In genomic region chr12:102733381-102733780, GRCm38 (mm10) we compare ENCODE assay signal across 9 mouse cellular contexts. TPM values are rescaled to one million over a fixed set of nuclear protein-coding genes. Genes with fewer than 3 reads are reported as not detected.
DNase-seq lines count a peak whose midpoint lies in the region; ATAC-seq lines count a peak whose summit lies in the region.
"Had no signal": no experiment of that assay in that cellular context is flagged by ENCODE, and none has a peak within 500 bp of the region (broad histone marks: within the 10 kb centered on the region; RNA-seq: fewer than 3 reads in every experiment).

No protein-coding gene starts in this region.

- no peaks in the 10 kb centered on the region for H3K27me3 ChIP-seq in intestine, embryonic 14.5 days (replicated peaks; ENCODE audit: control insufficient read depth, insufficient read depth, low read length)
- no peaks in the 10 kb centered on the region for H3K27me3 ChIP-seq in intestine, embryonic 16.5 days (replicated peaks; ENCODE audit: control insufficient read depth, insufficient read depth, low read length)
- no peaks in the 10 kb centered on the region for H3K27me3 ChIP-seq in limb, embryonic 10.5 days (ENCODE audit: low read depth, poor library complexity, severe bottlenecking)

- no peaks in the 10 kb centered on the region for H3K9me3 ChIP-seq in intestine, embryonic 14.5 days (ENCODE audit: control insufficient read depth, low read length)
- H3K9me3 ChIP-seq in intestine, embryonic 16.5 days (ENCODE audit: control insufficient read depth, low read length) = no peaks in the 10 kb centered on the region
- H3K9me3 ChIP-seq in limb, embryonic 10.5 days (replicated peaks) = no peaks in the 10 kb centered on the region

- peak; percentile 78 for DNase-seq in intestine, embryonic 14.5 days (ENCODE audit: low spot score)
- peak; percentile 73 for DNase-seq in CD4-positive helper T cell, adult 2 months (ENCODE audit: low read depth, low spot score)
- DNase-seq in adipocyte (ENCODE audit: low spot score) = peak; percentile 52
- DNase-seq in gastrocnemius, adult 18-20 months (ENCODE audit: low spot score) = peak; percentile 31
- peak; percentile 81 for DNase-seq in limb, embryonic 10.5 days (ENCODE audit: low spot score)
- peak; percentile 67 for DNase-seq in retina, postnatal 1 day
- no peak for DNase-seq in cerebellum, adult 9-10 months

- H3K27ac ChIP-seq in intestine, embryonic 14.5 days (ENCODE audit: low read depth) = no peak overlapping the region
- no peak overlapping the region for H3K27ac ChIP-seq in intestine, embryonic 16.5 days (ENCODE audit: low read length)
- H3K27ac ChIP-seq in limb, embryonic 10.5 days = no peak overlapping the region

- no peak for ATAC-seq in intestine, embryonic 14.5 days (replicated peaks; ENCODE audit: low FRiP score, low TSS enrichment, low read depth)
- ATAC-seq in intestine, embryonic 16.5 days = no peak

- H3K4me3 ChIP-seq in intestine, embryonic 14.5 days (ENCODE audit: low read depth, low read length) = no peak overlapping the region
- no peak overlapping the region for H3K4me3 ChIP-seq in intestine, embryonic 16.5 days (ENCODE audit: low read length)
- H3K4me3 ChIP-seq in limb, embryonic 10.5 days = no peak overlapping the region

- peaks cover 12% of the 10 kb centered on the region for H3K4me1 ChIP-seq in intestine, embryonic 14.5 days (replicated peaks; ENCODE audit: control insufficient read depth, insufficient read depth, low read length)
- H3K4me1 ChIP-seq in intestine, embryonic 16.5 days (ENCODE audit: control insufficient read depth, insufficient read depth, low read length) = peaks cover 25% of the 10 kb centered on the region
- H3K4me1 ChIP-seq in limb, embryonic 10.5 days = peaks cover 35% of the 10 kb centered on the region

- H3K4me2 ChIP-seq in intestine, embryonic 14.5 days (ENCODE audit: low read length) = no peak overlapping the region
- H3K4me2 ChIP-seq in intestine, embryonic 16.5 days (ENCODE audit: low read depth, low read length) = no peak overlapping the region

- no peaks in the 10 kb centered on the region for H3K36me3 ChIP-seq in intestine, embryonic 14.5 days (ENCODE audit: control insufficient read depth, insufficient read depth, low read length)
- no peaks in the 10 kb centered on the region for H3K36me3 ChIP-seq in intestine, embryonic 16.5 days (ENCODE audit: control insufficient read depth, insufficient read depth, low read length)
- H3K36me3 ChIP-seq in limb, embryonic 10.5 days = no peaks in the 10 kb centered on the region

- WGBS in intestine, embryonic 14.5 days = 11% methylated on average over 5 of the region's 5 CpGs
- 6% methylated on average over 5 of the region's 5 CpGs for WGBS in intestine, embryonic 16.5 days
- WGBS in limb, embryonic 10.5 days = 16% methylated on average over 5 of the region's 5 CpGs

- no peak overlapping the region for H3K9ac ChIP-seq in intestine, embryonic 14.5 days (ENCODE audit: low read length)
- H3K9ac ChIP-seq in intestine, embryonic 16.5 days (ENCODE audit: low read depth, low read length) = no peak overlapping the region

RNA-seq across cellular contexts. Expression of gene Moap1, which starts 10.1 kb away (rescaled TPM):
- polyA plus RNA-seq in intestine, embryonic 14.5 days (2014; fragmentation: Nextera tagmentation; extraction: Ambion mirVana) = 21.0 and 27.3 TPM in 2 replicates
- 19.3 and 20.2 TPM in 2 replicates for polyA plus RNA-seq in intestine, embryonic 16.5 days (2015; fragmentation: Nextera tagmentation; extraction: Ambion mirVana)
- total RNA-seq in gastrocnemius, adult 18-20 months (2021) = 1 to 10 TPM; 4.2 to 4.5 TPM
- polyA plus RNA-seq in limb, embryonic 10.5 days (2016; fragmentation: Nextera tagmentation; extraction: Ambion mirVana) = 34.8 and 38.8 TPM in 2 replicates

RNA-seq across cellular contexts. Expression of gene Tmem251, which starts 10.2 kb away (rescaled TPM):
- polyA plus RNA-seq in intestine, embryonic 14.5 days (2014; fragmentation: Nextera tagmentation; extraction: Ambion mirVana) = 12.6 and 14.7 TPM in 2 replicates
- 16.9 and 17.2 TPM in 2 replicates for polyA plus RNA-seq in intestine, embryonic 16.5 days (2015; fragmentation: Nextera tagmentation; extraction: Ambion mirVana)
- 1 to 10 TPM; 1.9 to 5.1 TPM for total RNA-seq in gastrocnemius, adult 18-20 months (2021)
- polyA plus RNA-seq in limb, embryonic 10.5 days (2016; fragmentation: Nextera tagmentation; extraction: Ambion mirVana) = 11.7 TPM in 2 replicates

RNA-seq across cellular contexts. Expression of gene Gm28051, which starts 24.2 kb away (rescaled TPM):
- not detected in 2 replicates for polyA plus RNA-seq in intestine, embryonic 14.5 days (2014; fragmentation: Nextera tagmentation; extraction: Ambion mirVana)
- polyA plus RNA-seq in intestine, embryonic 16.5 days (2015; fragmentation: Nextera tagmentation; extraction: Ambion mirVana) = not detected in 2 replicates
- total RNA-seq in gastrocnemius, adult 18-20 months (2021) = not detected
- not detected in 2 replicates for polyA plus RNA-seq in limb, embryonic 10.5 days (2016; fragmentation: Nextera tagmentation; extraction: Ambion mirVana)
- total RNA-seq: layer of hippocampus, postnatal 25 days had no signal

RNA-seq across cellular contexts. Expression of gene Gon7, which starts 24.2 kb away (rescaled TPM):
- polyA plus RNA-seq in intestine, embryonic 14.5 days (2014; fragmentation: Nextera tagmentation; extraction: Ambion mirVana) = 26.5 and 30.4 TPM in 2 replicates
- polyA plus RNA-seq in intestine, embryonic 16.5 days (2015; fragmentation: Nextera tagmentation; extraction: Ambion mirVana) = 26.7 and 30.0 TPM in 2 replicates
- total RNA-seq in gastrocnemius, adult 18-20 months (2021) = 1 to 10 TPM; 8.2 to 9.7 TPM
- 46.1 and 52.2 TPM in 2 replicates for polyA plus RNA-seq in limb, embryonic 10.5 days (2016; fragmentation: Nextera tagmentation; extraction: Ambion mirVana)

RNA-seq across cellular contexts. Expression of gene Ubr7, which starts 24.4 kb away (rescaled TPM):
- polyA plus RNA-seq in intestine, embryonic 14.5 days (2014; fragmentation: Nextera tagmentation; extraction: Ambion mirVana) = 45.7 and 50.9 TPM in 2 replicates
- 32.5 and 33.6 TPM in 2 replicates for polyA plus RNA-seq in intestine, embryonic 16.5 days (2015; fragmentation: Nextera tagmentation; extraction: Ambion mirVana)
- 10 to 100 TPM; 14.5 to 14.8 TPM for total RNA-seq in gastrocnemius, adult 18-20 months (2021)
- polyA plus RNA-seq in limb, embryonic 10.5 days (2016; fragmentation: Nextera tagmentation; extraction: Ambion mirVana) = 55.8 and 56.5 TPM in 2 replicates
